Mouse (Mus musculus) heart, postnatal 0 days (tissue): Measurements from ENCODE around the gene Gm17509. TPM values are rescaled to one million over a fixed set of nuclear protein-coding genes. Genes with fewer than 3 reads are reported as not detected.

Source experiments
- ATAC-seq: fragments of 200-750 bp; cut with Nextera tagmentation; 2 replicates; pipeline ENCODE4 v1.8.0; 2017; ENCODE audit warnings: low read depth, moderate number of reproducible peaks, moderate library complexity; ENCODE audit not compliant: insufficient read depth
- DNase-seq: peaks from one replicate; pipeline ENCODE4 v3.0.0-alpha.2; 2016; ENCODE audit warnings: low spot score
- H3K27ac ChIP-seq: fragments of 300-500 bp; sonication (generic); 2 replicates; pipeline ENCODE4 v1.5.1; 2014; ENCODE audit warnings: low read depth, mild to moderate bottlenecking
- H3K27me3 ChIP-seq: fragments of 300-500 bp; sonication (generic); 2 replicates; pipeline ENCODE4 v1.6.1; 2014; ENCODE audit warnings: low read length, mixed read lengths; ENCODE audit not compliant: control insufficient read depth, insufficient read depth
- H3K36me3 ChIP-seq: fragments of 300-500 bp; sonication (generic); replicated peaks from 2 replicates; pipeline ENCODE4 v1.6.1; 2014; ENCODE audit warnings: low read length, mixed read lengths; ENCODE audit not compliant: control insufficient read depth, insufficient read depth
- H3K4me1 ChIP-seq: fragments of 300-500 bp; sonication (generic); 2 replicates; pipeline ENCODE4 v1.6.1; 2014; ENCODE audit warnings: antibody characterized with exemption; ENCODE audit not compliant: control insufficient read depth, insufficient read depth
- H3K4me2 ChIP-seq: fragments of 300-500 bp; sonication (generic); 2 replicates; pipeline ENCODE4 v1.6.1; 2014; ENCODE audit warnings: low read depth, mild to moderate bottlenecking, low read length, moderate library complexity
- H3K4me3 ChIP-seq: fragments of 300-500 bp; sonication (generic); 2 replicates; pipeline ENCODE4 v1.5.1; 2014; ENCODE audit warnings: low read depth, low read length
- H3K9ac ChIP-seq: fragments of 300-500 bp; sonication (generic); replicated peaks from 2 replicates; pipeline ENCODE4 v1.6.1; 2014; ENCODE audit warnings: low read depth, low read length, mixed read lengths
- H3K9me3 ChIP-seq: fragments of 300-500 bp; sonication (generic); replicated peaks from 2 replicates; pipeline ENCODE4 v1.6.1; 2016; ENCODE audit warnings: low read length; ENCODE audit not compliant: control insufficient read depth
- CTCF ChIP-seq: IDR thresholded peaks from 2 replicates; pipeline ENCODE4 v1.5.1; 2016; ENCODE audit warnings: antibody characterized with exemption, control low read depth, low read depth
- EP300 ChIP-seq: IDR thresholded peaks from 2 replicates; pipeline ENCODE4 v1.6.1; 2016; ENCODE audit warnings: antibody characterized with exemption, low read depth
- WGBS: fragments of 180-500 bp; shearing (Covaris S2); extraction: QIAGEN DNeasy Blood & Tissue Kit; methylation state at CpG from one replicate; pipeline ENCODE4 v1.1.7; 2014; 5-methylcytosine and 5-hydroxymethylcytosine counted together
- polyA plus RNA-seq: library from polyadenylated mRNA; unstranded; fragments of >200 nt; fragmentation: Nextera tagmentation; extraction: Ambion mirVana; gene quantifications from 2 replicates; pipeline ENCODE4 v1.2.1, GENCODE M21; 2015
- total RNA-seq: library from RNA; depleted of rRNA; stranded (reverse); fragments of >200 nt; gene quantifications from 2 replicates; pipeline ENCODE4 v1.2.3, GENCODE M21; 2014; ENCODE audit warnings: low replicate concordance

Gene Gm17509
- total and polyA plus RNA-seq, 2 experiments from 2014 or later: not detected

- 34% methylated on average over 6 of the region's 6 CpGs for WGBS
- H3K4me2 ChIP-seq: no peak within 1 kb of the TSS
- no peak for ATAC-seq
Observed at GRCm38 (mm10) chr13:117208236-117208635, 12.6 kb downstream of the Gm17509 start, which contains the start of gene Emb. Gene Emb, plus strand, starts transcription at chr13:117208536.

GRCm38 (mm10) chr13:117206066-117206465 is 14.8 kb downstream of the Gm17509 start:
- no peak for DNase-seq
- TF ChIP-seq EP300: no peak
- TF ChIP-seq CTCF: no peak
- Histone ChIP-seq H3K4me1 (no peaks in the 10 kb centered on the region), H3K4me2 (no peak overlapping the region), H3K9me3 (no peaks in the 10 kb centered on the region), H3K36me3 (no peaks in the 10 kb centered on the region), H3K9ac (no peak overlapping the region), H3K4me3 (no peak overlapping the region), H3K27ac (no peak overlapping the region), H3K27me3 (no peaks in the 10 kb centered on the region)
- ATAC-seq: no peak
- WGBS: 88% methylated on average over 8 of the region's 8 CpGs

More at GRCm38 (mm10) chr13:117208236-117208635, 12.6 kb downstream of the Gm17509 start, which contains the start of gene Emb:
- no peaks in the 10 kb centered on the region for H3K27me3 ChIP-seq
- no peak within 1 kb of the TSS for H3K27ac ChIP-seq
- no peak within 1 kb of the TSS for H3K4me3 ChIP-seq
- no peaks in the 10 kb centered on the region for H3K4me1 ChIP-seq
- no peaks in the 10 kb centered on the region for H3K36me3 ChIP-seq
- TF ChIP-seq CTCF (no peak), EP300 (no peak)
- no peak for DNase-seq
- H3K9ac ChIP-seq: no peak within 1 kb of the TSS
- H3K9me3 ChIP-seq: no peaks in the 10 kb centered on the region

- Histone ChIP-seq H3K36me3 (no peaks in the 10 kb centered on the region), H3K27me3 (no peaks in the 10 kb centered on the region), H3K27ac (no peak overlapping the region), H3K4me1 (no peaks in the 10 kb centered on the region), H3K4me3 (no peak overlapping the region), H3K9ac (no peak overlapping the region), H3K9me3 (no peaks in the 10 kb centered on the region), H3K4me2 (no peak overlapping the region)
- TF ChIP-seq EP300: no peak
- DNase-seq (no peak), ATAC-seq (no peak)
- 83% methylated on average over 7 of the region's 7 CpGs for WGBS
Observed at GRCm38 (mm10) chr13:117204685-117205084, 16.2 kb downstream of the Gm17509 start.

GRCm38 (mm10) chr13:117202755-117203471 is 18.0 kb downstream of the Gm17509 start:
- peak; percentile 34 for DNase-seq
- Histone ChIP-seq H3K4me3 (no peak overlapping the region), H3K27me3 (no peaks in the 10 kb centered on the region), H3K36me3 (no peaks in the 10 kb centered on the region), H3K4me1 (no peaks in the 10 kb centered on the region), H3K9ac (no peak overlapping the region), H3K27ac (no peak overlapping the region), H3K9me3 (no peaks in the 10 kb centered on the region), H3K4me2 (no peak overlapping the region)
- WGBS: 40% methylated on average over 22 of the region's 22 CpGs
- ATAC-seq: no peak
- TF ChIP-seq EP300 (no peak), CTCF (peak; percentile 70)

- TF ChIP-seq CTCF (peak; percentile 74), EP300 (no peak)
- no peaks in the 10 kb centered on the region for H3K36me3 ChIP-seq
Observed at GRCm38 (mm10) chr13:117198402-117199083, 22.3 kb downstream of the Gm17509 start.

More at GRCm38 (mm10) chr13:117198402-117199083, 22.3 kb downstream of the Gm17509 start:
- Histone ChIP-seq H3K4me1 (no peaks in the 10 kb centered on the region), H3K27me3 (no peaks in the 10 kb centered on the region), H3K27ac (no peak overlapping the region), H3K9ac (no peak overlapping the region), H3K4me3 (no peak overlapping the region), H3K4me2 (no peak overlapping the region), H3K9me3 (no peaks in the 10 kb centered on the region)
- DNase-seq: peak; percentile 12
- 90% methylated on average over 7 of the region's 7 CpGs for WGBS
- no peak for ATAC-seq
